Mouse (Mus musculus): Measurements from ENCODE around the gene Dnajc21.

GRCm38 (mm10) chr15:10421138-10421784, 49.1 kb downstream of the Dnajc21 start:
- TF ChIP-seq POLR2A (IDR thresholded peaks at IDR 0.05; ENCODE audit: insufficient read depth, low read depth, low read length) (no peak), CTCF (IDR thresholded peaks at IDR 0.05) (no peak)

Data from heart, adult 2 months (tissue).